Mouse (Mus musculus) urinary bladder, postnatal 36 days (tissue): ENCODE measurements around the gene Gm20498.
"Not testable (repeated sequence)": the region's sequence is repeated elsewhere in the genome, so short reads cannot be mapped to it uniquely, and the experiment has no call there.

Experiments used
- DNase-seq, 2 experiments: peaks; one replicate each; pipeline ENCODE4 v3.0.0; 2022; ENCODE audit warnings: low spot score in 2 of 2, mixed read lengths in 1 of 2

Gm20498 gene

DNA sequence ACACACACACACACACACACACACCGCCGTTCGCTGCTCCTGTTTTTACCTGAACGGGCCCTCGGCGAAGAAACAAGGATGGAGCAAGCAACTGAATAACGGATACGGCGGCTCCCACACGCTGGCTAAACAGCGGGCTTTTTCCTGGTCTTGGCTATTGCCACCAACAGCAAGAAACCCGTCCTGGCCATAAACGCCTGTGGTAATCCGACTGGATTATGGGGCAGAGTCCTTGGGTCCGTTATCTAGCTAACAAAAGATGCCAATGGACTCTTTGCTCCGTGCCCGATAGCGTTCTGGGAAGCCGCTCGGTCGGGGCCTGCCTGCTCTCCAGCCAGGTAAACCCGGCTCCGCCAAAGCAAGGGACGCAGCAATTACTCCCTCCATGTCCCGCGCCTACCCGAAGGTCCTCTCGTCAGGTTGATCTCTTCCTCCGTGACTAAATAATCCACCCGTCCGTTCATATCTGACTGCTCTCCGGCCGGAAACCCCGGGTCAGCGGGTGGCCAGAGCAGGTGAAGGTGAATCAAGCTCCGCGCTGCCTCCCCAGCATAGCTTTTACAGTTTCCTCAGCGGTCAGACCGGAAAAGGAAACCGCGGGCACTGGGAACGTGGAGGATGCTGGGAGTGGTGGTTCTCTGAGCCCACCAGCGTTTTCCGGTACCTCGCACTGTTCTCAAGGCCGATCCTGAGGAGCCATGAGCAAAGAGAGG, at the start of gene Gm20498, which contains the start of gene Synj2bp:
Gm20498 (minus strand) TSS at position 590 of the 713 bp plus-strand sequence.
Synj2bp (minus strand) TSS at position 596 of the 713 bp plus-strand sequence.
- peak; percentile 79 to 85 for DNase-seq

DNA sequence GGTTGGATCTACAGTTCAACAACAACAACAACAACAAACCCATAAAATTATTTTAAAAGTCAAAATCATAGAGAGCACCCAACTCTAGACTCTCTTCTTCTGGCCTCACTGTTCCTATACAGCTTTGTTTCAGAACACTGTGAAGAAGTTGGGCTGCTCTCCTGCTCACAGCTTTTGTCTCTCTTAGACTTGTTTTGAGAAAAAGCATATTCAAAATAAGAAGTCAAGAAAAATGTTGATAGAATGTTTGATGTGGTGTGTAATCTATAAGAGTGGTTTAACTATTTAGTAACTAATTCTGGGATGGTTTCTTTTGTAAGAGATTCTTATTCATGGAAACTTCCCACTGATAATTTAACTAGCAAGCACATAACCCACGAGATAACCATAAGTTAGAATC, 35.7 kb upstream of the Gm20498 start, which contains the start of gene Adam21:
Adam21 (minus strand) TSS at position 101 of the 400 bp plus-strand sequence.
- DNase-seq = no peak

DNA sequence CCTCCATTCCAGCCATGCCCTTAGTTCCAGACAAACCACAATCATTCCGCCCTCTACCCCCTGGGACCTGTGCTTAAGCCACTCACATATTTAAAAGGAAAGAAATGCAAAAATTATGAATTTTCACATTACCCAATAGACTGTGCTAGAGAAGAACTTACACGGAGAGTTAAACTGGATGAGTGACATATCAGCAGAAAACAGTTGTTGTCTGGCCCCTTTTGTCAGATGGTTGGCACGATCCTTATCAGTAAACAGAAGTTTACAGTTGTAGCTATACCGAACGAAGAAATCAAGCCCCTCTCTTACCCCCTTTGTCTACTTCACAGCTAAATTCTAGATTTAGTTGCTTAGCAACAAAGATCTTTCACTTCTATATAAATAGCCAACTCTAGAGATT, 35.2 kb upstream of the Gm20498 start:
- DNase-seq = no peak

DNA sequence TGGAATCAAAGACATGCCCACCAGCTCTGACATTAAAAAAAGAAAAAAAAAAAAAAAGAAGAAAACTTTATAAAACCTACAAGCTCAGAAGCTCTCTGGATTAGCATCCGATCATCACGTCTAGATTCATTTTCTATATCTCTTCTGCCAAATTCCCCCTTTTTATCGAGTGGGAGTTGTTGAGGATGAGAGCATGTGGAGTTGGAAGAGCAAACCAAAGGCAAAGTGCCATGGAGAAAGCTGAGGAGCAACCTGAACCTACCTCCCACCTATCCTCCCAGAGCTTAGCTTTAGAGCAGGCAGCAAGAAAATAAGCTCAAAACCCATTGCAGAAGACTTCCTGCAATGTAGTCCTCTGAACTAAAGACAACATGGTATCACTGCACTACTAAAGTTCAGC, 31.5 kb upstream of the Gm20498 start:
- no peak for DNase-seq

DNA sequence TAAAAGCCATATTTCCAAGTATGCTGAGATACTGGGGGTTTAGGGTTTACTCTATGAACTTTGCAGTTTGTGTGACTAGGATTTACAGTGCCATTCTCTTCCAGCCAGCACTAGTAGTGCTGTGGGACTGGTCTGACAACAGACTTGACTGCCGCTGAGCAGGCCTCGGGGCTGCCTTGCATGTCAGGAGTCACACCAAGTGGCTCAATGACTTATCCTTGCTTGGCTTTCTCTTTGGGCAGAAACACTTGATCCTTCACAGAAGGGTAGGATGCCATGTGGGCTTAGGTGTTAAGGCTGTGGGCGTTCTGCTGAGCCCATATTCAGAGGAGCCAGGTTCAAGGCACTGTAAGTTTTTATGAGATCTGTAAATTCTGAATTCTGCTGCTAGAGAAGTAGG, 16.6 kb upstream of the Gm20498 start:
- no peak for DNase-seq

DNA sequence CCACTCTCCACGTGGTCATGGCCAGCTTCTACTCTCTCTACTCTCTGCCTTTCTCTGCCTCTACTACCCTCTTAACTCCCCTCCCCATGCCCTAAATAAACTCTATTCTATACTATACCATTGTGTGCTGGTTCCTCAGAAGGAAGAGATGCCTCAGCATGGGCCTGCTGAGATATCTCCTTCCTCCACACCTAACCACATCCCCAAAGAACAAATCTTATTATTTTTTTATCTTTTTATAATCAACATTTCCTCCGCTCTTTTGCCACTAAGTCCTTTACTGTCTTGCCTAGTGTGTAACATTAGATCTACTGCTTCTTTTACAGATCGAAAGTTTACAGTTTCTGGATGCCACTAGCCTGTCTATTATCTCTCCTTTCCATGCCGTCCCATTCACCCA, 14.5 kb upstream of the Gm20498 start:
- no peak for DNase-seq

DNA sequence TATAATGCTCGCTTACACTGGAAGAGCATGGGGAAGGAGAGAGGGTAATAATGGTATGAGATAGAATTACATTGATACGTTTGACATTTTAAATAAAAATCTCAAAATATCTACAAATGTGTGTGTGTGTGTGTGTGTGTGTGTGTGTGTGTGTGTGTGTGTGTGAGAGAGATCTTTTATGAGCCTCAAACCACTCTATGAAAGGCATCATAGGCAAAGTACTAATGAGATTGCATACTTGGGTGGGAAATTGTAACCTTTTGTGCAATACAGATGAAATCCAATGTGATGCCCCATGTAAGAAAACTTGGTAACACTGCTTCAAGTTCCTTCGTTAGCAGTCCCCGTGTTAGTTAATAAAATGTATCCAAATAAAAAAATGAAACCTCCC, 319 bp upstream of the Gm20498 start:
- no peak for DNase-seq

DNA sequence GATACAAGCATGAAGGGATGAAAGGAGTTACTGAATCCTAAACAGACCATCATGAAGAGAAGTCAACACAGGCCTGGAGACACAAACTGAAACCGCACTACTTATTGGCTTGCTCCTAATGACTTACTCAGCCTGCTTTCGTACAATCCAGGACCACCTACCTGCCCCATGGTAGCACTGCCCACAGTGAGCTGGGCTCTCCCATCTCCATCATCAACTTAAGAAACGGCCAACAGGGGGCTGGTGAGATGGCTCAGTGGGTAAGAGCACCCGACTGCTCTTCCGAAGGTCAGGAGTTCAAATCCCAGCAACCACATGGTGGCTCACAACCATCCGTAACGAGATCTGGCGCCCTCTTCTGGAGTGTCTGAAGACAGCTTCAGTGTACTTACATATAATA, 2.1 kb downstream of the Gm20498 start:
- not testable (repeated sequence) for DNase-seq

DNA sequence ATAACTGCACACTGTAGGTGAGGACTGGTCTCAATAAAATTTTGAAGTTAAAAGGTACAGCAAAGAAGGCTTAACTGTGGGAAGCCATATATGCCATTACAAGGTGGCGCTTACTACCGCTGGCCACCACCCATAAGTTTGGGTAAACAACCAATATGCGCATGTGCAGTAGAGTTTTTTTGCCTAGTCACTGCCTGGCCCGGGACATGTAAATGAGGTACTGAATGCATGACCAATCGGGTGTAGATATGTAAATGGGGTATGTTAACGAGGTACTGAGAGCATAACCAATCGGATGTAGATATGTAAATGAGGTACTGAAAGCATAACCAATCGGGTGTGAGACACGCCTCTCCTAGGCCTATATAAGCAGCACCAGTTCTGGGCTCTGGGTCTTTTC, 35.8 kb downstream of the Gm20498 start:
- DNase-seq = not testable (repeated sequence)

DNA sequence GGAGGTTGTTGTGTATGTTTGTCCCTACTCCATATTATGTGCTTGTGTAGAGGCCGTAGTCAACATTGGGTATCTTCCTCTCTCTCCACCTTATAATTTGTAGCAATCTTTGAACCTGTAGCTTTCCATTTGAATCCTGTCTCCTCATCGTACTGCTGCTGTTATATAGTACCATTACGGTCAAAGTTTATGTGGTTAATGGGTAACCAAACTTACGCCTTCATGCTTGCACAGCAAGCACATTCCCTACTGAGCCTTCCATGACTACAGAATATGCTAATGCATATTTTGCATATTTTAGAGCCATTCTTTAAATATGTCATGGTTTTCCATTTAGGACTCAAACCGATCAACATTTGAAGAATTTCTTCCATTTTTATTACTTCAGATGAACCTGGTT, 42.2 kb downstream of the Gm20498 start:
- no peak for DNase-seq

DNA sequence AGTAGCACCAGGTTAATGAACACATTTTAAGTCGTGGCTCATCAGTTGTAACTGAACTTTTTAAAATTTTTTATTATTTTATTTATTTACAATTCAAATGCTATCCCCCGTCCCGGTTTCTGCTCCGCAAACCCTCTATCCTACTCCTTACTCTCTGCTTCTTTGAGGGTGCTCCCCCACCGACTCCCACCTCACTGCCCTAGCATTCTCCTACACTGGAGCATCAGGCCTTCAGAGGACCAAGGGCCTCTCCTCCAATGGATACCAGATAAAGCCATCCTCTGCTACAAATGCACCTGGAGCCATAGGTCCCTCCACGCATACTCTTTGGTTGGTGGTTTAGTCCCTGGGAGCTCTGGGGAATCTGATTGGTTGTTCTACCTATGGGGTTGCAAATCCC, 47.4 kb downstream of the Gm20498 start:
- DNase-seq = no peak

DNA sequence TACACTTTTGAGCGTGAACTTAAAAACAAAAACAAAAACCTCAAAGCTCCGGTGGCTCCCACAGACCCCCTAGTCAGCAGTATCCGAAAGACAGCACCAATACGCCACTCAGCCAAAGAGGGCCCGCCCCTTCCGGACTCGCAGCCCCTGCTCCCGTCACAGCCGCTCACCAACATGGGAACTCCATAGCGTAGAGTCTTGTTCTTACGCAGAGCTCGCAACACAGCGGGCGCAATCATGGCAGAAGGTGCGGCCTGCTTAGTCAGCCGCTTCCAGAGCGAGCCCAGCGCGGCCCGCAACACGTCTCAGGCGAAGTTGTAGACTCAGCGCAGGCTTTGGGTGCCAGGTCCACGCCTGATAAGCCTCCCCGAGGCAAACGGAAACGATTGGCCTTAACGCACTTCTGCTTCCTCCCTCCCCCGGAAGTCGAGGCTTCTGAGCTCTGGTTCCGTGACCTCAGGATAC, 47.9 kb downstream of the Gm20498 start, which contains the start of gene Cox16:
Cox16 (minus strand) TSS at position 401 of the 465 bp plus-strand sequence.
- DNase-seq = peak; percentile 87 to 88

DNA sequence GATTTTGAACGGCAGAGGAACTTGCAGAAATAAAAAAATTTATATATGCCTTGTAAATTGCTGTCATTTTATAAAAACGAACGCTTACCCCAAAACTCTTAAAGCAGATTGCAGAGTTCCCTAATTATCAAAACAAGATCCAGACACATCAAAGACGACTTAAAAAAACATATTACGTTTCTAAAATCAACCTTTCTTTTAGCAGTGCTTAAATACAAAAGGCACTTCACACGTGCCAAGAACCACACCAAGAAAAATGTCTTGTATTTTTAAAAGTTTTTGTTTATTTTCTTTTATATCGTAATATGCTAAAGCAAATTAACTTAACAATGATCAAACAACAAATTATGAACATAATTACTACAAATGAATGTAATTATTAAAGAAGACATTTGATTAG, 48.5 kb downstream of the Gm20498 start:
- DNase-seq = no peak

DNA sequence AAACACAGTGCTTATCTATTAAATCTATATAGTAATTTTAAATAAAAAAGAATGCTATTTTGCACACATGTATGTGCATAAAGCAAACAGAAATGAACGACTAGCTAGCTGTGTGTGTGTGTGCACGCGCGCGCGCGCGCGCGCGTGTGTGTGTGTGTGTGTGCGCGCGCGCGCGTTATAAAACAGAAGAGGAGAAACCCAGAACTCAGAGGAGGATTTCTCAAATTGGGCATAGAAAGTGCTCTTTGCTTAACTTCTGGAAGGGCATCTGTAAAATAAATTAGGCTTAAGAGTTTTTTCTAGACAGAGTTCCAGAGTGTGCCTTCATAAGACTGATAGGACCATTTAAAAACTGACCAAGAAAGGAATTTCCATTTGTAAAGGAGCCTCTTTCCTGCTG, 49.0 kb downstream of the Gm20498 start:
- no peak for DNase-seq

DNA sequence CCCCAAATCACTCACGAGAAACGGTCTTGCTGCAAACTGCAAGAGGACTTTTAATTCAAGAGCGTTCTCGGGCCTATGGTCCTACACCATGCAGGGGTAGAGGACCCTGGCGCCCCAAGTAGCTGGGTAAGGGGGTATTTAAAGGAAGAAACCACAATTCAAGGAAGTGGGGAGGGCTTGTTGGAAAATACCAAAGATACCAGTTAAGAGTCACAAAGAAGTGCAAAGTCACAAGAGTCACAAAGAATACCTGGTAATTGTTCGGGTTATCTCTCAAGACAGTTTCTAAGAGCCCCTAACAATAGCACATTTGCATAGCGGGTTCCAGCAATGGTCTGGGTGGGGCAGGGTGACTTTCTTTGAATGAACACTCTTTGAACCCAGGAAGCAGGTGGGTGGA, 73.7 kb downstream of the Gm20498 start:
- DNase-seq = not testable (repeated sequence)

DNA sequence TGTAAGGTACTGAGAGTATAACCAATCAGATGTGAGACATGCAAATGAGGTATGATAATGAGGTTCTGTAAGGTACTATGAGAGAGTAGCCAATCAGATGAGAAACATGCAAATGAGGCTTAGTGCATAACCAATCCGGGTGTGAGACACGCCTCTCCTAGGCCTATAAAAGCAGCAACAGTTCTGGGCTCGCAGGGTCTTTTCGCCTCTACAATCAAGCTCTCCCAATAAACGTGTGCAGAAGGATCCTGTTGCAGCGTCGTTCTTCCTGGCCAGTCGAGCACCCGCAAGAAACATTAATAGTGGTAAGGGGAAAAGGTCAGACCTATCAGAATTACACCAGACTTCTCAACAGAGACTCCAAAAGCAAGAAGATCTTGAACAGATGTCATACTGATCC, 93.7 kb downstream of the Gm20498 start:
- DNase-seq = not testable (repeated sequence)

DNA sequence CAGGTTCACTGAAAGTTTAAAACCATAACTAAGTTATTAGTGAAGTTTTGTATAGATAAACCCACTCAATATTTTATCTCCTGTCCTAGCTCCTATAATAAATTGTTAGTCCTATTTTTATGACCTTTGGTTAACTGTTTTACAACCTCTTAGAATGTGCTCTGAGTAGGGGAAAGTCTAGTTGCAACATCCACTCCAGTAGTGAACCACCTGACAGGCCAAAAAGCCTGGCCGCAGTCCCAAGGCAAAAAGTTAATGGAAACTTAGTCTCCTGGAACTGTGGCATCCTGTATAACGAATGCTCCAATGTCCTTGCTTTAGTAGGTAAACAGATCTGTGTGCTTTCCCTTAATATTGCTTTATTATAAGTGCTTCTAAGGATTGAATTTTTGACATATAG, 97.9 kb downstream of the Gm20498 start:
- DNase-seq = peak in 1 of 2 experiments; percentile 22

DNA sequence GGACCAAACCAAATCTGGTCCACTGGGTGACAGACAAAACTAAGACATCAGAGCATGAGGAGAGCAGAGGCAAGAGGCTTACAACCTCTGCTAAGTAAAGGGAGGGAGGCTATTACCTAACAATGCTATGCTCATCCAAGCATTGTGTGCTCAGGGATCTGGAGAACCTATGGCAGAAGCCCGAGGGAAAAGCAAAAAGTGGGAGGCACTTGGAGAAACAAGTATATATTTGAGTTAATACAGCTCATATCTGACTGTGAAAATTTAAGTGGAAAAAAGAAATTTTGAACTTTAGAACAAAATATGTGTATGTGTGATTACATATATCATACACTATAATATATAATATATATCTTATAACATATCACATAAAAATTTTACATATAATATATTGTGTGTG, 110.9 kb downstream of the Gm20498 start, which contains the start of gene Adam4:
Adam4 (minus strand) TSS at position 101 of the 400 bp plus-strand sequence.
- no peak for DNase-seq

DNA sequence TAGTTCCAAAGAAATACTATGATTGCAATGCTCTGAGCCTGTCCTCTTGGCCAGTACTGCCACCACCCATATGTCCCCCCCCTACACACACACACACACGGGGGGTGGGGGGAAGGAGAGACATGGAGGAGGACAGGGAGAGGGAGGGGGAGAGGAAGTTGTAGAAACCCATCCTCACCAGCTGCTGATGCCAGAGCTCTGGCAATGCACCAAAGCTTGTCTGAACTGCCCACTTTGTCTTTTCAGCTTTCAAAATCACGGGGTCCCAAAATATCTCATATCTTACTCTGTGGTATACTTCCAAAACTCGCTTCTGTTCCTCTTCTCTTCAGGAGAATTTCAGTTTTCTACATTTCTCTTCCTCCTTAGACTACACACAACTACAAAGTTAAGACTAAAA, 119.5 kb downstream of the Gm20498 start:
- no peak for DNase-seq

DNA sequence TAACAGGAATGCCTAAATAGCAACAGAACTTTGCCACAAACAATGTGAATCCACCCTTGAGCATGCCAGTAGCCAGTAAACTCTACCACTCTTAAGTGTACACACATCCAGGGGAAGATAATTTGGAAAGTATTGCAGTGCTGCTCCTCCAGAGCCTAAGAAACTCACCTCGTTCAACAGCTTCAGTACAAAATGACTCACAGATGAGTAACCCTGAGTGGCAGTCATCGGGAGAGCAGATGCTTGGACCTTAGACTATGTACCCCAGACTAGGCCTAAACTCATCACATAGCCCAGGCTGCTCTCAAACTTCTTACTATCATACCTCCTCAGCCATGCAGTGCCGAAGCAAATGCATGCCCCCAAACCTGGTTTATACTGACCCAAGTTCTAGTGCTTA, 123.7 kb downstream of the Gm20498 start:
- no peak for DNase-seq

DNA sequence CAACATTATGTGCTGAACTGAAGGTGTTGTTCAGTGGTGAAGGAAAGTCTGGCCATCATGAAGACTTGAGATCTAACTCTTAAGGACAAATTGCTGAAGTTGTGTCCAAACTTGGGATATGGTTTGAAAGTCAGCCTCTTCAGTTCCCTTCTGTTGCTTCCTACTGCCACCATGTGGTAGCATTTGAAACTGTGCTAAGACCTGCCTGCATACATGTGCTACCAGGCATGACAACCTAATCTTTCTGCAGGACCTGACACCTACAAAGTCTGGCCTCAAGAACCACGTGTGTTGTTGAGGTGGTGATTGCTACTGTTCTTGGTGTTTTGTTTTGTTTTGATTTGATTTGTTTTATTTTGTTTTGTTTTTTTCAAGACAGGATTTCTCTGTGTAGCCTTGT, 130.5 kb downstream of the Gm20498 start:
- peak; percentile 30 to 32 for DNase-seq

DNA sequence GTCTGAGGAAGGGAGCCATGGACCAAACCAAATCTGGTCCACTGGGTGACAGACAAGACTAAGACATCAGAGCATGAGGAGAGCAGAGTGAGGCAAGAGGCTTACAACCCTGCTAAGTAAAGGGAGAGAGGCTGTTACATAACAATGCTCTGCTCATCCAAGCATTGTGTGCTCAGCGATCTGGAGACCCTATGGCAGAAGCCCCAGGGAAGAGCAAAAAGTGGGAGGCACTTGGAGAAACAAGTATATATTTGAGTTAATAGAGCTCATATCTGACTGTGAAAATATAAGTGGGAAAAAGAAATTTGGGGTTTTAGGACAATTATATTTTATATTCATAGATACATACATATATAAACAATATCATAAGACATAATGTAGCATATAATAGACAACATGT, 153.3 kb downstream of the Gm20498 start, which contains the start of gene Gm4787:
Gm4787 (minus strand) TSS at position 101 of the 400 bp plus-strand sequence.
- DNase-seq = not testable (repeated sequence)

DNA sequence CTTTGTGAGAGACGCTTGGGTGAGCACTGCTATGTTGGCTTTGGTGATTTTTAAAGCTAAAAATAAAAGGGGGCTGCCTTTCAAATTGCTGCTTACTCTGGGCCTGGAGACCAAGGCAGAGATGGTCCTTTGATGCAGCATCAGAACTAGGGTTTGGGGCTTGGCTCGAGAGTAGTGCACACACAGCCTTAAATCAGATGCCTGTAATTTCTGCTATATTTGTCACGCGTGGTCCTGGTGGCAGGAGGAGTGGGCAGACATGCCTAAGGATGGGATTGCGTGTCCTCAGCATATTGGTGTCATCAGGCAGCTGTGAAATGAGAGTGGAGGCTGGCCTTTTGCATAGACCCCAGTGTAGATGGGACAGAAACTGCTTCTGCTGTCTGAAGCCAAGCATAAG, 198.9 kb downstream of the Gm20498 start:
- DNase-seq = no peak
